Mouse (Mus musculus): ENCODE measurements at regions not wholly inside any gene's neighbourhood (a gene's known extent, or its start where the extent isn't known, plus 50 kb on each side); places are given as distances from the start of the nearest gene placed in this dataset.

- DNase-seq = peak in 1 of 2 experiments; percentile 1
These were observed 978.1 kb downstream of the Gm10330 start for GRCm38 (mm10) chr12:22802011-22802410.

All from lung, adult 18-20 months (tissue).